Mouse (Mus musculus) C2C12 (cell line): ENCODE measurements around the gene Col4a3. TPM values are rescaled to one million over a fixed set of nuclear protein-coding genes. Genes with fewer than 3 reads are reported as not detected.

Experiments used
- H3K27me3 ChIP-seq: one replicate; pipeline ENCODE4 v1.6.1; 2011; ENCODE audit not compliant: control insufficient read depth, insufficient read depth, insufficient read length
- H3K36me3 ChIP-seq: one replicate; pipeline ENCODE4 v1.6.1; 2011; ENCODE audit not compliant: control insufficient read depth, insufficient read depth
- H3K4me3 ChIP-seq: one replicate; pipeline ENCODE4 v1.5.1; 2011; ENCODE audit warnings: mild to moderate bottlenecking, control low read depth; ENCODE audit not compliant: poor library complexity, insufficient read depth, severe bottlenecking
- H3K79me2 ChIP-seq: one replicate; pipeline ENCODE4 v1.6.1; 2011; ENCODE audit not compliant: control insufficient read depth, insufficient read depth
- H3K79me3 ChIP-seq: one replicate; pipeline ENCODE4 v1.6.1; 2011; ENCODE audit warnings: low read depth, control low read depth
- H3ac ChIP-seq: one replicate; pipeline ENCODE3; 2011; ENCODE audit warnings: low read depth; ENCODE audit not compliant: control insufficient read depth, insufficient read length
- CEBPB ChIP-seq: IDR thresholded peaks from one replicate; pipeline ENCODE4 v1.6.1; 2011; ENCODE audit warnings: low read depth, mild to moderate bottlenecking, control low read depth, moderate library complexity
- CTCF ChIP-seq: IDR thresholded peaks from one replicate; pipeline ENCODE4 v1.5.1; 2011; ENCODE audit not compliant: control insufficient read depth, insufficient read depth, insufficient read length
- FOSL1 ChIP-seq: IDR thresholded peaks from one replicate; pipeline ENCODE4 v1.8.0; 2011; ENCODE audit warnings: mild to moderate bottlenecking, low read length; ENCODE audit not compliant: poor library complexity, insufficient read depth, severe bottlenecking
- MAX ChIP-seq: IDR thresholded peaks from one replicate; pipeline ENCODE4 v1.6.1; 2011; ENCODE audit warnings: mild to moderate bottlenecking, control low read depth
- MYOD1 ChIP-seq: IDR thresholded peaks from one replicate; pipeline ENCODE4 v1.6.1; 2011; ENCODE audit warnings: low read depth; ENCODE audit not compliant: control insufficient read depth, insufficient read length
- MYOG ChIP-seq: IDR thresholded peaks from one replicate; pipeline ENCODE4 v1.6.1; 2011; ENCODE audit not compliant: control insufficient read depth, insufficient read length; ENCODE audit errors: extremely low read depth
- USF1 ChIP-seq: IDR thresholded peaks from one replicate; pipeline ENCODE4 v1.6.1; 2011; ENCODE audit warnings: low read depth, mild to moderate bottlenecking, control low read depth, moderate library complexity
- polyA plus RNA-seq: library from polyadenylated mRNA; unstranded; fragments of >200 nt; fragmentation: generic; extraction: Trizol; gene quantifications from one replicate; pipeline ENCODE4 v1.2.1, GENCODE M21; 2012; ENCODE audit warnings: missing spikeins

The Col4a3 gene
- polyA plus RNA-seq, 1 experiment, result 0.01 TPM

DNA sequence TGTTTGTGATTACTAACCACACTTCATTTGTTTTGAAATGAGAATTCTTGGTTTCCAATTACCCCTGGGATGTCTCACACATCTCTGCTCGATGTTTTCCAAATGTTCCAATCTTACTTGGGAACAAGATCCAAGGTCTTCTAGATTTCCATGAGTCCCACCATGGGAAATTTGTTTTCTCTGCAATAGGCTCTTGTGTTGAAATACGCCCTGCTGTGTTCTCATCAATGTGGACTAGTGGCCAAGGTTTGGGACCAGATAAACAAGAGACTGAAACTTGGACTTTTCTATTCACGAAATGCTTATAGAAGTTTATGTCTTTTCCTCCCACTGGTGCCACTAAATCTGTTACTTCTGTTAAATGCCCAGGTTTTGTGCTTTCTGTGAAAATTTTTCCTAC is 11.0 kb upstream of the Col4a3 start:
- TF ChIP-seq USF1, result no peak
- no peak for TF ChIP-seq FOSL1
- TF ChIP-seq CEBPB, result no peak
- no peak for TF ChIP-seq CTCF
- no peak for TF ChIP-seq MYOD1
- TF ChIP-seq MAX, result no peak
- no peak for TF ChIP-seq MYOG
- no peaks in the 10 kb centered on the region for H3K79me3 ChIP-seq
- H3K27me3 ChIP-seq, result no peaks in the 10 kb centered on the region
- no peak overlapping the region for H3ac ChIP-seq
- no peaks in the 10 kb centered on the region for H3K36me3 ChIP-seq
- no peaks in the 10 kb centered on the region for H3K79me2 ChIP-seq
- no peak overlapping the region for H3K4me3 ChIP-seq

GRCm38 (mm10) chr1:82576182-82576581 is 10.5 kb upstream of the Col4a3 start:
- no peak overlapping the region for H3ac ChIP-seq
- TF ChIP-seq USF1 (no peak), CTCF (no peak), FOSL1 (no peak), MYOD1 (no peak), CEBPB (no peak), MYOG (no peak), MAX (no peak)
- no peak overlapping the region for H3K4me3 ChIP-seq
- no peaks in the 10 kb centered on the region for H3K36me3 ChIP-seq
- no peaks in the 10 kb centered on the region for H3K27me3 ChIP-seq
- no peaks in the 10 kb centered on the region for H3K79me3 ChIP-seq
- no peaks in the 10 kb centered on the region for H3K79me2 ChIP-seq

DNA sequence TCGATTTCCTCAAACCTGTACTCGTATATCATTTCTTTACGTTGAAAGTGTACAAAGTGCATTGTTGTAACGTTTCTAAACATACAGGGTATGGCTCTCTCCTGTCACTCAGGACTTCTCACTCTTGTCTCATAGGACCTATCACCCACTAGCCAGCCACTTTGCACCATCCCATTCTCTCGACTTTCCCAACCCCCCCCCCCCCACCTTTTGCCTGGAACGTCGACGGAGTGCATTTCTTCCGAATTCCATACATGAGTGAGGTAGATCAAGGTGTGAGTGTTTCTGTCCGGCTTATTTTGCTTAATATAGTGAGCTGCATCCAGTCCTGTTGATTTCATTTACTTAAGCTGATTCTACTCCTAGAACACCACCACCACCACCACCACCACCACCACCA is 9.4 kb upstream of the Col4a3 start:
- Histone ChIP-seq H3K36me3 (no peaks in the 10 kb centered on the region), H3K79me3 (no peaks in the 10 kb centered on the region)

DNA sequence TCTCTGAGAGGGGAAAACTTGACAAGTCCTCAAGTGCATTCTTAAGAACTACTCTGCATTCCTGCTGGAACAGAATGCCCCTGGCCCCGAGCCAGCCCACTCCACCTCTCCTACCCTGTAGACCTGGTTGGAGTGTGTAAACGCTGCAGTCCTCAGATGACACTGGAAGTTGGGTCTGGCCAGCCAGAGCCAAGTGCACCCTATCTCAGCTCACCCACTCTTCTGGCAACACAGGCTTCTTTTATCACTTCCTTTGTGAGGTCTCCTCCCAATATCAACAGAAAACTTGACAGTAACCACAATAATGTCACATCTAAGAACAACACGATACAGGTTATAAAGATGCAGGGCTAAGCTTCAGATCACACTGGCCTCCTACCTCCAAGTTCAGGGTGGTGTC is 8.8 kb upstream of the Col4a3 start:
- Histone ChIP-seq H3K79me2 (no peaks in the 10 kb centered on the region), H3ac (no peak overlapping the region), H3K27me3 (no peaks in the 10 kb centered on the region), H3K79me3 (no peaks in the 10 kb centered on the region), H3K4me3 (no peak overlapping the region), H3K36me3 (no peaks in the 10 kb centered on the region)
- TF ChIP-seq MAX (no peak), USF1 (no peak)

More for the DNA sequence above, 9.4 kb upstream of the Col4a3 start:
- Histone ChIP-seq H3ac (no peak overlapping the region), H3K4me3 (no peak overlapping the region), H3K27me3 (no peaks in the 10 kb centered on the region), H3K79me2 (no peaks in the 10 kb centered on the region)
- no peak for TF ChIP-seq MYOD1
- no peak for TF ChIP-seq USF1
- no peak for TF ChIP-seq FOSL1
- TF ChIP-seq CTCF, result no peak
- no peak for TF ChIP-seq CEBPB
- no peak for TF ChIP-seq MYOG
- TF ChIP-seq MAX, result no peak

GRCm38 (mm10) chr1:82578320-82578719 is 8.4 kb upstream of the Col4a3 start:
- H3K79me3 ChIP-seq, result no peaks in the 10 kb centered on the region
- no peak overlapping the region for H3K4me3 ChIP-seq
- TF ChIP-seq MYOD1 (no peak), MAX (no peak), CTCF (no peak)

DNA sequence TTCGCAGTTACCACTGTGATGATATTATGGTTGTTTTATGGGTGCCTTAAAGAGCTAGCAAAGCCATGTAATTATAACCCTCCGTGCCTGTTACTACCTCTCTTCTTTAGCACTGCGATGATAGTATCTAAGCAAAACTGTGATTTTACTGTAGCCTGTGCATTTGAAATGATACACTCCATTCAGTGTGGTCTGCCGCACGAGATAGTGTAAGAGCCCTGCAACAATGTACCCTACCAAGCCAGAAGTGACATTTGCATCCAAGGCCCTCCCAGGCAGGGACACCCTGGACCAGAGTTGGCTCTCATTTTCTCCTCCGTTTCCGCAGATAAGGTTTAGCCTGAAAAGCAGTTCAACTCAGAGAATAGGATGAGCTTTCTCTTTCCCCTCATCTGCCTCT is 740 bp upstream of the Col4a3 start:
- no peaks in the 10 kb centered on the region for H3K27me3 ChIP-seq
- no peaks in the 10 kb centered on the region for H3K79me2 ChIP-seq
- no peak for TF ChIP-seq MAX
- no peak for TF ChIP-seq USF1
- TF ChIP-seq MYOG, result no peak
- TF ChIP-seq FOSL1, result no peak
- no peak for TF ChIP-seq MYOD1
- TF ChIP-seq CTCF, result no peak
- no peak for TF ChIP-seq CEBPB
- H3K36me3 ChIP-seq, result no peaks in the 10 kb centered on the region
- H3K79me3 ChIP-seq, result no peaks in the 10 kb centered on the region
- no peak overlapping the region for H3ac ChIP-seq
- H3K4me3 ChIP-seq, result no peak overlapping the region

More at GRCm38 (mm10) chr1:82578320-82578719, 8.4 kb upstream of the Col4a3 start:
- Histone ChIP-seq H3ac (no peak overlapping the region), H3K27me3 (no peaks in the 10 kb centered on the region), H3K79me2 (no peaks in the 10 kb centered on the region), H3K36me3 (no peaks in the 10 kb centered on the region)
